Comparison of ENCODE assay signal across 9 mouse cellular contexts in genomic region chr8:117569409-117569808, GRCm38 (mm10).
DNase-seq lines count a peak whose midpoint lies in the region; ATAC-seq and TF ChIP-seq lines count a peak whose summit lies in the region.
"Had no signal": no experiment of that assay in that cellular context is flagged by ENCODE, and none has a peak within 500 bp of the region (broad histone marks: within the 10 kb centered on the region; RNA-seq: fewer than 3 reads in every experiment).

No protein-coding gene starts in this region.

- no peak overlapping the region for H3K4me2 ChIP-seq in kidney, embryonic 15.5 days
- no peak overlapping the region for H3K4me2 ChIP-seq in liver, embryonic 11.5 days
- H3K4me2 ChIP-seq: limb, embryonic 12.5 days had no signal

- ATAC-seq in kidney, embryonic 15.5 days (replicated peaks; ENCODE audit: low FRiP score), result 0 out of 2 replicates have a peak, but pooled peaks have one; percentile 22
- no peak for ATAC-seq in liver, embryonic 11.5 days (replicated peaks; ENCODE audit: low FRiP score)

- H3K9me3 ChIP-seq in kidney, embryonic 15.5 days (replicated peaks), result no peaks in the 10 kb centered on the region
- no peaks in the 10 kb centered on the region for H3K9me3 ChIP-seq in liver, embryonic 11.5 days (ENCODE audit: control insufficient read depth, low read length)
- H3K9me3 ChIP-seq: limb, embryonic 12.5 days had no signal

- H3K4me3 ChIP-seq in thymus, adult 2 months (ENCODE audit: control insufficient read depth, insufficient read depth, low read length), result no peak overlapping the region
- no peak overlapping the region for H3K4me3 ChIP-seq in bone marrow, adult 2 months (replicated peaks; ENCODE audit: control insufficient read depth, low read depth, low read length)
- H3K4me3 ChIP-seq in embryonic fibroblast, embryonic 13.5 days (ENCODE audit: insufficient read depth, low read length), result no peak overlapping the region
- no peak overlapping the region for H3K4me3 ChIP-seq in kidney, embryonic 15.5 days (replicated peaks)
- H3K4me3 ChIP-seq in liver, embryonic 11.5 days (ENCODE audit: low read depth, low read length), result no peak overlapping the region
- H3K4me3 ChIP-seq: limb, embryonic 12.5 days had no signal

- no peaks in the 10 kb centered on the region for H3K27me3 ChIP-seq in thymus, adult 2 months (ENCODE audit: control insufficient read depth, insufficient read depth, low read length)
- no peaks in the 10 kb centered on the region for H3K27me3 ChIP-seq in kidney, embryonic 15.5 days
- H3K27me3 ChIP-seq in liver, embryonic 11.5 days (replicated peaks; ENCODE audit: control insufficient read depth, insufficient read depth, low read length), result no peaks in the 10 kb centered on the region
- H3K27me3 ChIP-seq: limb, embryonic 12.5 days had no signal

- no peaks in the 10 kb centered on the region for H3K36me3 ChIP-seq in thymus, adult 2 months (ENCODE audit: control insufficient read depth, insufficient read depth, low read length)
- no peaks in the 10 kb centered on the region for H3K36me3 ChIP-seq in kidney, embryonic 15.5 days
- no peaks in the 10 kb centered on the region for H3K36me3 ChIP-seq in liver, embryonic 11.5 days (ENCODE audit: control insufficient read depth, insufficient read depth, low read length)
- H3K36me3 ChIP-seq: limb, embryonic 12.5 days had no signal

- peak; percentile 46 for DNase-seq in thymus, adult 2 months
- no peak for DNase-seq in thymus, adult 18-20 months
- DNase-seq in liver, embryonic 11.5 days (ENCODE audit: low spot score), result peak; percentile 58
- DNase-seq in right cerebral cortex, adult 2 months (ENCODE audit: low spot score in 2 of 2), result peak; percentile 82 to 87
- no peak for DNase-seq in T-cell, adult 2 months (ENCODE audit: low spot score)

- no peak for TF ChIP-seq POLR2A in thymus, adult 2 months (IDR thresholded peaks at IDR 0.05; ENCODE audit: control insufficient read depth, extremely low read depth, insufficient read depth, low read length, poor library complexity)
- TF ChIP-seq POLR2A in bone marrow, adult 2 months (IDR thresholded peaks at IDR 0.05; ENCODE audit: borderline replicate concordance, control insufficient read depth, low read depth, low read length), result no peak
- TF ChIP-seq POLR2A in embryonic fibroblast, embryonic 13.5 days (IDR thresholded peaks at IDR 0.05; ENCODE audit: low read depth, low read length), result no peak

- 57% methylated on average over 5 of the region's 5 CpGs for WGBS in thymus, adult 2 months
- WGBS in bone marrow, adult 2 months, result 34% methylated on average over 5 of the region's 5 CpGs
- 25% methylated on average over 5 of the region's 5 CpGs for WGBS in kidney, embryonic 15.5 days
- 33% methylated on average over 5 of the region's 5 CpGs for WGBS in liver, embryonic 11.5 days

- TF ChIP-seq CTCF in thymus, adult 2 months (IDR thresholded peaks at IDR 0.05; ENCODE audit: borderline replicate concordance, control insufficient read depth, extremely low read depth, insufficient read depth, low read length, poor library complexity), result 0 out of 2 replicates have a peak, but pooled peaks have one; percentile 39
- TF ChIP-seq CTCF in bone marrow, adult 2 months (IDR thresholded peaks at IDR 0.05; ENCODE audit: control insufficient read depth, insufficient read depth, low read length), result peak; percentile 92
- peak; percentile 87; the same call in 1 of the 2 replicates for TF ChIP-seq CTCF in embryonic fibroblast, embryonic 13.5 days (IDR thresholded peaks at IDR 0.05; ENCODE audit: borderline replicate concordance, insufficient read depth, low read length)

- H3K4me1 ChIP-seq in thymus, adult 2 months (replicated peaks; ENCODE audit: control insufficient read depth, insufficient read depth, low read length), result no peaks in the 10 kb centered on the region
- no peaks in the 10 kb centered on the region for H3K4me1 ChIP-seq in bone marrow, adult 2 months (ENCODE audit: control insufficient read depth, insufficient read depth, low read length)
- no peaks in the 10 kb centered on the region for H3K4me1 ChIP-seq in embryonic fibroblast, embryonic 13.5 days (ENCODE audit: control insufficient read depth, insufficient read depth, low read length)
- no peaks in the 10 kb centered on the region for H3K4me1 ChIP-seq in kidney, embryonic 15.5 days
- H3K4me1 ChIP-seq in liver, embryonic 11.5 days (replicated peaks; ENCODE audit: control insufficient read depth, insufficient read depth, low read length), result no peaks in the 10 kb centered on the region
- H3K4me1 ChIP-seq: limb, embryonic 12.5 days had no signal

- no peak overlapping the region for H3K9ac ChIP-seq in kidney, embryonic 15.5 days
- no peak overlapping the region for H3K9ac ChIP-seq in liver, embryonic 11.5 days (ENCODE audit: low read depth, low read length)
- H3K9ac ChIP-seq: limb, embryonic 12.5 days had no signal

- H3K27ac ChIP-seq in thymus, adult 2 months (ENCODE audit: control insufficient read depth, insufficient read depth, low read length), result no peak overlapping the region
- no peak overlapping the region for H3K27ac ChIP-seq in bone marrow, adult 2 months (ENCODE audit: control insufficient read depth, insufficient read depth, low read depth, low read length, poor library complexity)
- no peak overlapping the region for H3K27ac ChIP-seq in embryonic fibroblast, embryonic 13.5 days (ENCODE audit: insufficient read depth, low read length)
- H3K27ac ChIP-seq in kidney, embryonic 15.5 days, result no peak overlapping the region
- no peak overlapping the region for H3K27ac ChIP-seq in liver, embryonic 11.5 days (ENCODE audit: low read depth, low read length)
- H3K27ac ChIP-seq: limb, embryonic 12.5 days had no signal

Comparison
In these comparisons a context has a peak if more than half of its experiments do, and no peak if none do; other contexts are left out.
1. DNase-seq: peak in thymus, adult 2 months (single experiment), liver, embryonic 11.5 days (single experiment) and right cerebral cortex, adult 2 months (2 of 2); none in thymus, adult 18-20 months (0 of 2) and T-cell, adult 2 months (single experiment).
2. CTCF ChIP-seq: peak in every context shown above with its lines; median percentile 92 in bone marrow, adult 2 months; 87 in embryonic fibroblast, embryonic 13.5 days; 39 in thymus, adult 2 months.